Mouse (Mus musculus) heart, postnatal 0 days (tissue): Measurements from ENCODE around the gene Fam53a. TPM values are rescaled to one million over a fixed set of nuclear protein-coding genes. Genes with fewer than 3 reads are reported as not detected.

Experiments used
- ATAC-seq: fragments of 200-750 bp; cut with Nextera tagmentation; 2 replicates; pipeline ENCODE4 v1.8.0; 2017; ENCODE audit warnings: low read depth, moderate number of reproducible peaks, moderate library complexity; ENCODE audit not compliant: insufficient read depth
- DNase-seq: peaks from one replicate; pipeline ENCODE4 v3.0.0-alpha.2; 2016; ENCODE audit warnings: low spot score
- H3K27ac ChIP-seq: fragments of 300-500 bp; sonication (generic); 2 replicates; pipeline ENCODE4 v1.5.1; 2014; ENCODE audit warnings: low read depth, mild to moderate bottlenecking
- H3K27me3 ChIP-seq: fragments of 300-500 bp; sonication (generic); 2 replicates; pipeline ENCODE4 v1.6.1; 2014; ENCODE audit warnings: low read length, mixed read lengths; ENCODE audit not compliant: control insufficient read depth, insufficient read depth
- H3K36me3 ChIP-seq: fragments of 300-500 bp; sonication (generic); replicated peaks from 2 replicates; pipeline ENCODE4 v1.6.1; 2014; ENCODE audit warnings: low read length, mixed read lengths; ENCODE audit not compliant: control insufficient read depth, insufficient read depth
- H3K4me1 ChIP-seq: fragments of 300-500 bp; sonication (generic); 2 replicates; pipeline ENCODE4 v1.6.1; 2014; ENCODE audit warnings: antibody characterized with exemption; ENCODE audit not compliant: control insufficient read depth, insufficient read depth
- H3K4me2 ChIP-seq: fragments of 300-500 bp; sonication (generic); 2 replicates; pipeline ENCODE4 v1.6.1; 2014; ENCODE audit warnings: low read depth, mild to moderate bottlenecking, low read length, moderate library complexity
- H3K4me3 ChIP-seq: fragments of 300-500 bp; sonication (generic); 2 replicates; pipeline ENCODE4 v1.5.1; 2014; ENCODE audit warnings: low read depth, low read length
- H3K9ac ChIP-seq: fragments of 300-500 bp; sonication (generic); replicated peaks from 2 replicates; pipeline ENCODE4 v1.6.1; 2014; ENCODE audit warnings: low read depth, low read length, mixed read lengths
- H3K9me3 ChIP-seq: fragments of 300-500 bp; sonication (generic); replicated peaks from 2 replicates; pipeline ENCODE4 v1.6.1; 2016; ENCODE audit warnings: low read length; ENCODE audit not compliant: control insufficient read depth
- CTCF ChIP-seq: IDR thresholded peaks from 2 replicates; pipeline ENCODE4 v1.5.1; 2016; ENCODE audit warnings: antibody characterized with exemption, control low read depth, low read depth
- EP300 ChIP-seq: IDR thresholded peaks from 2 replicates; pipeline ENCODE4 v1.6.1; 2016; ENCODE audit warnings: antibody characterized with exemption, low read depth
- WGBS: fragments of 180-500 bp; shearing (Covaris S2); extraction: QIAGEN DNeasy Blood & Tissue Kit; methylation state at CpG from one replicate; pipeline ENCODE4 v1.1.7; 2014; 5-methylcytosine and 5-hydroxymethylcytosine counted together
- polyA plus RNA-seq: library from polyadenylated mRNA; unstranded; fragments of >200 nt; fragmentation: Nextera tagmentation; extraction: Ambion mirVana; gene quantifications from 2 replicates; pipeline ENCODE4 v1.2.1, GENCODE M21; 2015
- total RNA-seq: library from RNA; depleted of rRNA; stranded (reverse); fragments of >200 nt; gene quantifications from 2 replicates; pipeline ENCODE4 v1.2.3, GENCODE M21; 2014; ENCODE audit warnings: low replicate concordance

Gene Fam53a
- total and polyA plus RNA-seq, 2 experiments from 2014 or later: 55.2 to 149 TPM

GRCm38 (mm10) chr5:33668223-33668622, 38.8 kb upstream of the Fam53a start:
- ATAC-seq (no peak), DNase-seq (peak; percentile 14)
- H3K4me1 ChIP-seq: no peaks in the 10 kb centered on the region
- no peak overlapping the region for H3K4me3 ChIP-seq
- H3K9ac ChIP-seq: no peak overlapping the region
- H3K4me2 ChIP-seq: no peak overlapping the region
- H3K27ac ChIP-seq: no peak overlapping the region
- H3K27me3 ChIP-seq: no peaks in the 10 kb centered on the region
- H3K9me3 ChIP-seq: no peaks in the 10 kb centered on the region
- H3K36me3 ChIP-seq: peaks cover 90% of the 10 kb centered on the region
- peak; percentile 45 for TF ChIP-seq CTCF
- no peak for TF ChIP-seq EP300

- Histone ChIP-seq H3K4me2 (peak overlapping the region; percentile 86), H3K9me3 (no peaks in the 10 kb centered on the region), H3K27me3 (no peaks in the 10 kb centered on the region), H3K27ac (peak overlapping the region; percentile 62), H3K4me1 (peaks cover 19% of the 10 kb centered on the region), H3K4me3 (peak overlapping the region; percentile 80), H3K36me3 (peaks cover 42% of the 10 kb centered on the region), H3K9ac (peak overlapping the region; percentile 73)
- no peak for DNase-seq
- TF ChIP-seq EP300: no peak
- TF ChIP-seq CTCF: no peak
- WGBS: under 1% methylated on average over 26 of the region's 26 CpGs
- no peak for ATAC-seq
Measured at GRCm38 (mm10) chr5:33658664-33659050, 29.2 kb upstream of the Fam53a start.

- WGBS: under 1% methylated on average over 60 of the region's 60 CpGs
- ATAC-seq (peak; percentile 96), DNase-seq (peak; percentile 100)
- no peak for TF ChIP-seq CTCF
- TF ChIP-seq EP300: peak; percentile 93
- Histone ChIP-seq H3K27ac (peak within 1 kb of the TSS; percentile 98), H3K27me3 (no peaks in the 10 kb centered on the region), H3K4me3 (peak within 1 kb of the TSS; percentile 80), H3K4me2 (peak within 1 kb of the TSS; percentile 86), H3K36me3 (peaks cover 41% of the 10 kb centered on the region), H3K9ac (peak within 1 kb of the TSS; percentile 74), H3K9me3 (no peaks in the 10 kb centered on the region), H3K4me1 (peaks cover 19% of the 10 kb centered on the region)
Measured at GRCm38 (mm10) chr5:33657787-33658663, 28.6 kb upstream of the Fam53a start, which contains the start of the genes Tacc3 and Tmem129. Gene Tacc3, plus strand, starts transcription at chr5:33658128. Gene Tmem129, minus strand, starts transcription at chr5:33658416.

- no peaks in the 10 kb centered on the region for H3K27me3 ChIP-seq
- peaks cover 37% of the 10 kb centered on the region for H3K36me3 ChIP-seq
Measured at GRCm38 (mm10) chr5:33657251-33657786, 27.9 kb upstream of the Fam53a start.

GRCm38 (mm10) chr5:33656739-33657138, 27.3 kb upstream of the Fam53a start:
- Histone ChIP-seq H3K4me2 (peak overlapping the region; percentile 86), H3K9me3 (no peaks in the 10 kb centered on the region), H3K27me3 (no peaks in the 10 kb centered on the region), H3K27ac (peak overlapping the region; percentile 98), H3K4me3 (peak overlapping the region; percentile 80), H3K36me3 (peaks cover 32% of the 10 kb centered on the region), H3K4me1 (peaks cover 22% of the 10 kb centered on the region), H3K9ac (peak overlapping the region; percentile 74)
- TF ChIP-seq CTCF (no peak), EP300 (no peak)
- ATAC-seq: no peak
- 18% methylated on average over 1 of the region's 1 CpGs for WGBS
- no peak for DNase-seq

More at GRCm38 (mm10) chr5:33657251-33657786, 27.9 kb upstream of the Fam53a start:
- Histone ChIP-seq H3K9ac (peak overlapping the region; percentile 74), H3K4me1 (peaks cover 22% of the 10 kb centered on the region), H3K4me2 (peak overlapping the region; percentile 86), H3K9me3 (no peaks in the 10 kb centered on the region), H3K4me3 (peak overlapping the region; percentile 80), H3K27ac (peak overlapping the region; percentile 98)
- DNase-seq (peak; percentile 34), ATAC-seq (peak; percentile 16)
- WGBS: under 1% methylated on average over 32 of the region's 32 CpGs
- no peak for TF ChIP-seq CTCF
- no peak for TF ChIP-seq EP300
